23 mouse cellular contexts compared by ENCODE assay signal in genomic region chr10:61143343-61143742, GRCm38 (mm10). TPM values are rescaled to one million over a fixed set of nuclear protein-coding genes. Genes with fewer than 3 reads are reported as not detected.
DNase-seq lines count a peak whose midpoint lies in the region; ATAC-seq and TF ChIP-seq lines count a peak whose summit lies in the region.
"Had no signal": no experiment of that assay in that cellular context is flagged by ENCODE, and none has a peak within 500 bp of the region (broad histone marks: within the 10 kb centered on the region; RNA-seq: fewer than 3 reads in every experiment).

No protein-coding gene starts in this region.

- DNase-seq in 416B (ENCODE audit: low read depth): peak; percentile 31
- DNase-seq in adrenal gland, postnatal 10 days: no peak
- no peak for DNase-seq in embryo, embryonic 10.5 days (ENCODE audit: low spot score)
- no peak for DNase-seq in lung, postnatal 0 days (ENCODE audit: low spot score)
- DNase-seq: adrenal gland, postnatal 14 days; cerebellum, adult 11 months; cerebellum, adult 8-10 months; cerebellum, postnatal 25 days; gastrocnemius, postnatal 36 days; heart, adult 11 months; heart, postnatal 36 days; kidney, adult 8-10 months had no signal

- peaks cover 6% of the 10 kb centered on the region for H3K4me1 ChIP-seq in intestine, embryonic 16.5 days (ENCODE audit: control insufficient read depth, insufficient read depth, low read length)
- peaks cover 5% of the 10 kb centered on the region for H3K4me1 ChIP-seq in intestine, embryonic 15.5 days (replicated peaks)
- peaks cover 25% of the 10 kb centered on the region for H3K4me1 ChIP-seq in bone marrow macrophage, adult 2 months (ENCODE audit: control insufficient read depth, insufficient read depth, low read length)
- H3K4me1 ChIP-seq in lung, postnatal 0 days (ENCODE audit: insufficient read depth, low read depth, low read length): peaks cover 6% of the 10 kb centered on the region; the same call in 1 of the 2 replicates

- H3K36me3 ChIP-seq in intestine, embryonic 16.5 days (ENCODE audit: control insufficient read depth, insufficient read depth, low read length): no peaks in the 10 kb centered on the region
- H3K36me3 ChIP-seq in intestine, embryonic 15.5 days: no peaks in the 10 kb centered on the region
- peaks cover 22% of the 10 kb centered on the region; the same call in 1 of the 2 replicates for H3K36me3 ChIP-seq in macrophage (ENCODE audit: inconsistent target)
- no peaks in the 10 kb centered on the region for H3K36me3 ChIP-seq in lung, postnatal 0 days (ENCODE audit: insufficient read depth, low read length)

- no peak overlapping the region for H3K4me3 ChIP-seq in intestine, embryonic 16.5 days (ENCODE audit: low read length)
- no peak overlapping the region for H3K4me3 ChIP-seq in intestine, embryonic 15.5 days (replicated peaks)
- H3K4me3 ChIP-seq in bone marrow macrophage, adult 2 months (ENCODE audit: insufficient read depth, low read length): peak overlapping the region; percentile 15
- no peak overlapping the region for H3K4me3 ChIP-seq in macrophage (ENCODE audit: inconsistent target)
- no peak overlapping the region for H3K4me3 ChIP-seq in lung, postnatal 0 days (ENCODE audit: low read depth, low read length)
- H3K4me3 ChIP-seq: embryonic facial prominence, embryonic 10.5 days; heart, embryonic 13.5 days; hindbrain, embryonic 15.5 days had no signal

- H3K9ac ChIP-seq in intestine, embryonic 16.5 days (ENCODE audit: low read depth, low read length): no peak overlapping the region
- no peak overlapping the region for H3K9ac ChIP-seq in intestine, embryonic 15.5 days
- H3K9ac ChIP-seq in lung, postnatal 0 days (replicated peaks; ENCODE audit: low read depth): no peak overlapping the region
- H3K9ac ChIP-seq: heart, embryonic 13.5 days; hindbrain, embryonic 15.5 days had no signal

- peaks cover 86% of the 10 kb centered on the region for H3K79me2 ChIP-seq in macrophage (ENCODE audit: inconsistent target)

- peak overlapping the region; percentile 54; the same call in 1 of the 2 replicates for H3K27ac ChIP-seq in intestine, embryonic 16.5 days (ENCODE audit: low read length)
- no peak overlapping the region for H3K27ac ChIP-seq in intestine, embryonic 15.5 days
- peak overlapping the region; percentile 74 for H3K27ac ChIP-seq in bone marrow macrophage, adult 2 months (ENCODE audit: insufficient read depth, low read depth, low read length)
- H3K27ac ChIP-seq in macrophage: peak overlapping the region; percentile 90
- H3K27ac ChIP-seq in lung, postnatal 0 days (ENCODE audit: low read length): no peak overlapping the region
- H3K27ac ChIP-seq: embryonic facial prominence, embryonic 10.5 days; heart, embryonic 13.5 days; hindbrain, embryonic 15.5 days had no signal

- no peak for TF ChIP-seq EP300 in lung, postnatal 0 days (IDR thresholded peaks at IDR 0.05)

- no peaks in the 10 kb centered on the region for H3K9me3 ChIP-seq in intestine, embryonic 16.5 days (ENCODE audit: control insufficient read depth, low read length)
- H3K9me3 ChIP-seq in intestine, embryonic 15.5 days: no peaks in the 10 kb centered on the region
- no peaks in the 10 kb centered on the region for H3K9me3 ChIP-seq in lung, postnatal 0 days (ENCODE audit: low read length)
- H3K9me3 ChIP-seq: embryonic facial prominence, embryonic 10.5 days; heart, embryonic 13.5 days; hindbrain, embryonic 15.5 days had no signal

- TF ChIP-seq POLR2A in bone marrow macrophage, adult 2 months (IDR thresholded peaks at IDR 0.05; ENCODE audit: borderline replicate concordance, low read depth, low read length): no peak

- no peak for TF ChIP-seq CTCF in bone marrow macrophage, adult 2 months (IDR thresholded peaks at IDR 0.05; ENCODE audit: low read depth, low read length)
- no peak for TF ChIP-seq CTCF in lung, postnatal 0 days (IDR thresholded peaks at IDR 0.05)

- WGBS in intestine, embryonic 16.5 days: 79% methylated on average over 2 of the region's 2 CpGs
- WGBS in intestine, embryonic 15.5 days: 77% methylated on average over 2 of the region's 2 CpGs
- WGBS in macrophage (ENCODE audit: missing documents): 71% methylated on average over 2 of the region's 2 CpGs
- WGBS in lung, postnatal 0 days: 80% methylated on average over 2 of the region's 2 CpGs

- no peaks in the 10 kb centered on the region for H3K27me3 ChIP-seq in intestine, embryonic 16.5 days (replicated peaks; ENCODE audit: control insufficient read depth, insufficient read depth, low read length)
- H3K27me3 ChIP-seq in intestine, embryonic 15.5 days (replicated peaks): no peaks in the 10 kb centered on the region
- H3K27me3 ChIP-seq in lung, postnatal 0 days (replicated peaks; ENCODE audit: insufficient read depth, low read length): no peaks in the 10 kb centered on the region
- H3K27me3 ChIP-seq: heart, embryonic 13.5 days; hindbrain, embryonic 15.5 days had no signal

- ATAC-seq in intestine, embryonic 16.5 days: no peak
- no peak for ATAC-seq in intestine, embryonic 15.5 days
- ATAC-seq in lung, postnatal 0 days: no peak
- ATAC-seq: forebrain, embryonic 14.5 days; inflammation-experienced regulatory T-cells, adult 6 months had no signal

- H3K4me2 ChIP-seq in intestine, embryonic 16.5 days (ENCODE audit: low read depth, low read length): no peak overlapping the region
- no peak overlapping the region for H3K4me2 ChIP-seq in intestine, embryonic 15.5 days (replicated peaks)
- no peak overlapping the region for H3K4me2 ChIP-seq in lung, postnatal 0 days (replicated peaks; ENCODE audit: low read depth, low read length)
- H3K4me2 ChIP-seq: heart, embryonic 13.5 days; hindbrain, embryonic 15.5 days had no signal

RNA-seq across cellular contexts. Expression of gene Sgpl1, which starts 4.2 kb away (rescaled TPM):
- polyA plus RNA-seq in intestine, embryonic 16.5 days (2015; fragmentation: Nextera tagmentation; extraction: Ambion mirVana): 110 and 147 TPM in 2 replicates
- polyA plus RNA-seq in intestine, embryonic 15.5 days (2015; fragmentation: Nextera tagmentation; extraction: Ambion mirVana): 77.1 and 81.1 TPM in 2 replicates
- polyA plus RNA-seq in bone marrow macrophage, adult 2 months (2012; ENCODE audit: insufficient read depth, insufficient read length, missing spikeins): 268 and 282 TPM in 2 replicates
- 1,000 to 10,000 TPM in 12 of 26 experiments, 100 to 1,000 TPM in 14; 593 to 1,667 (median 878) TPM for total RNA-seq in macrophage (2018; cell fraction: chromatin; rRNA removed)
- total RNA-seq in macrophage (2018; cell fraction: cytosol; rRNA removed): 100 to 1,000 TPM; 276 to 599 (median 411) TPM
- 1,000 to 10,000 TPM in 5 of 26 experiments, 100 to 1,000 TPM in 21; 488 to 1,150 (median 792) TPM for total RNA-seq in macrophage (2018; cell fraction: nucleus; rRNA removed)
- 300 to 430 TPM (median 368 TPM) in 3 replicates for polyA plus RNA-seq in macrophage (2018)
- 10 to 100 TPM; 56.8 to 66.6 TPM for total RNA-seq in adrenal gland, postnatal 10 days (2021)
- polyA plus RNA-seq in lung, postnatal 0 days (2015; fragmentation: Nextera tagmentation; extraction: Ambion mirVana): 33.7 and 36.3 TPM in 2 replicates

RNA-seq across cellular contexts. Expression of gene Tbata, which starts 28.4 kb away (rescaled TPM):
- polyA plus RNA-seq in intestine, embryonic 16.5 days (2015; fragmentation: Nextera tagmentation; extraction: Ambion mirVana): not detected in 2 replicates
- polyA plus RNA-seq in intestine, embryonic 15.5 days (2015; fragmentation: Nextera tagmentation; extraction: Ambion mirVana): not detected in 2 replicates
- polyA plus RNA-seq in bone marrow macrophage, adult 2 months (2012; ENCODE audit: insufficient read depth, insufficient read length, missing spikeins): not detected in 2 replicates
- total RNA-seq in macrophage (2018; cell fraction: chromatin; rRNA removed): not detected
- total RNA-seq in macrophage (2018; cell fraction: cytosol; rRNA removed): not detected
- total RNA-seq in macrophage (2018; cell fraction: nucleus; rRNA removed): not detected
- not detected in 3 replicates for polyA plus RNA-seq in macrophage (2018)
- not detected for total RNA-seq in adrenal gland, postnatal 10 days (2021)
- polyA plus RNA-seq in lung, postnatal 0 days (2015; fragmentation: Nextera tagmentation; extraction: Ambion mirVana): 2.1 and 2.5 TPM in 2 replicates
- total RNA-seq: adrenal gland, postnatal 14 days; ES-E14; gastrocnemius, adult 8-10 months; heart, postnatal 36 days had no signal
- polyA plus RNA-seq: heart, embryonic 13.5 days; inflammation-experienced regulatory T-cells, adult 6 months had no signal

RNA-seq across cellular contexts. Expression of gene Pcbd1, which starts 54.2 kb away (rescaled TPM):
- 246 and 248 TPM in 2 replicates for polyA plus RNA-seq in intestine, embryonic 16.5 days (2015; fragmentation: Nextera tagmentation; extraction: Ambion mirVana)
- polyA plus RNA-seq in intestine, embryonic 15.5 days (2015; fragmentation: Nextera tagmentation; extraction: Ambion mirVana): 207 and 233 TPM in 2 replicates
- polyA plus RNA-seq in bone marrow macrophage, adult 2 months (2012; ENCODE audit: insufficient read depth, insufficient read length, missing spikeins): not detected in 2 replicates
- total RNA-seq in macrophage (2018; cell fraction: chromatin; rRNA removed): not detected
- not detected for total RNA-seq in macrophage (2018; cell fraction: cytosol; rRNA removed)
- not detected for total RNA-seq in macrophage (2018; cell fraction: nucleus; rRNA removed)
- not detected in 3 replicates for polyA plus RNA-seq in macrophage (2018)
- total RNA-seq in adrenal gland, postnatal 10 days (2021): 10 to 100 TPM; 51.4 to 81.8 TPM
- 31.7 and 32.3 TPM in 2 replicates for polyA plus RNA-seq in lung, postnatal 0 days (2015; fragmentation: Nextera tagmentation; extraction: Ambion mirVana)

Comparison
In these comparisons a context has a peak if more than half of its experiments do, and no peak if none do; other contexts are left out.
1. H3K27ac ChIP-seq: peak in intestine, embryonic 16.5 days (single experiment), bone marrow macrophage, adult 2 months (single experiment) and macrophage (single experiment); none in intestine, embryonic 15.5 days (single experiment) and lung, postnatal 0 days (single experiment).
2. RNA of gene Pcbd1, which starts 54.2 kb away (polyA plus RNA-seq): 246 to 248 TPM in intestine, embryonic 16.5 days, 207 to 233 TPM in intestine, embryonic 15.5 days and 31.7 to 32.3 TPM in lung, postnatal 0 days; not detected in bone marrow macrophage, adult 2 months and not detected in macrophage; every median in the first group is over 10 times any median in the second.